Mouse (Mus musculus): ENCODE measurements around the gene Anp32b.
A peak's percentile ranks its signal among the peaks of the same experiment; 100 is the strongest.

Anp32b gene

GRCm38 (mm10) chr4:46505361-46506057 lies 54.8 kb downstream of the Anp32b start:
- no peak for DNase-seq

- peak; percentile 99 for DNase-seq
Measured at GRCm38 (mm10) chr4:46506801-46507610, 56.3 kb downstream of the Anp32b start.

- DNase-seq: peak; percentile 96
Measured at GRCm38 (mm10) chr4:46507736-46508460, 57.2 kb downstream of the Anp32b start.

GRCm38 (mm10) chr4:46520491-46520890 lies 69.8 kb downstream of the Anp32b start:
- DNase-seq: no peak

GRCm38 (mm10) chr4:46521457-46521856 lies 70.8 kb downstream of the Anp32b start:
- DNase-seq: peak; percentile 61
